Mouse (Mus musculus) small intestine, adult 2 months (tissue): ENCODE data around the gene Nfkbid. TPM values are rescaled to one million over a fixed set of nuclear protein-coding genes. Genes with fewer than 3 reads are reported as not detected.
A peak's percentile ranks its signal among the peaks of the same experiment; 100 is the strongest.

ENCODE experiments used
- H3K27ac ChIP-seq: fragments of 200-500 bp; 2 replicates; pipeline ENCODE4 v1.5.1; 2012; ENCODE audit warnings: low read depth, low read length, control low read depth, inconsistent platforms; ENCODE audit not compliant: insufficient read depth
- H3K27me3 ChIP-seq: fragments of 200-500 bp; 2 replicates; pipeline ENCODE4 v1.6.1; 2012; ENCODE audit warnings: mild to moderate bottlenecking, moderate library complexity, low read length, inconsistent platforms; ENCODE audit not compliant: control insufficient read depth, insufficient read depth
- H3K36me3 ChIP-seq: fragments of 200-500 bp; 2 replicates; pipeline ENCODE4 v1.6.1; 2012; ENCODE audit warnings: mild to moderate bottlenecking, low read length, control low read depth, inconsistent platforms; ENCODE audit not compliant: control insufficient read depth, insufficient read depth
- H3K4me1 ChIP-seq: fragments of 200-500 bp; 2 replicates; pipeline ENCODE4 v1.6.1; 2012; ENCODE audit warnings: low read length, inconsistent platforms, mixed read lengths; ENCODE audit not compliant: control insufficient read depth, insufficient read depth, insufficient read length
- H3K4me3 ChIP-seq: fragments of 200-500 bp; 2 replicates; pipeline ENCODE4 v1.5.1; 2012; ENCODE audit warnings: low read depth, mild to moderate bottlenecking, control low read depth, inconsistent platforms, low read length, moderate library complexity
- CTCF ChIP-seq: fragments of 200-500 bp; IDR thresholded peaks from 2 replicates; pipeline ENCODE4 v1.5.1; 2012; ENCODE audit warnings: low read depth, mild to moderate bottlenecking, control low read depth, inconsistent platforms, low read length, moderate library complexity, mixed read lengths; ENCODE audit not compliant: insufficient replicate concordance, insufficient read length; ENCODE audit errors: extremely low read depth
- POLR2A ChIP-seq: fragments of 200-500 bp; IDR thresholded peaks from 2 replicates; pipeline ENCODE4 v1.6.1; 2012; ENCODE audit warnings: low read depth, mild to moderate bottlenecking, control low read depth, inconsistent platforms, low read length, moderate library complexity
- WGBS: fragments of 180-500 bp; shearing (Covaris S2); methylation state at CpG from one replicate; pipeline ENCODE4 v1.1.7; 2018; 5-methylcytosine and 5-hydroxymethylcytosine counted together
- polyA plus RNA-seq: library from polyadenylated mRNA; depleted of rRNA; stranded (reverse); fragments of >200 nt; gene quantifications from 2 replicates; pipeline ENCODE4 v1.2.3, GENCODE M21; 2012

The Nfkbid gene
- polyA plus RNA-seq, 1 experiment: 9.2 TPM

- Histone ChIP-seq H3K36me3 (peaks cover 39% of the 10 kb centered on the region), H3K4me3 (no peak overlapping the region), H3K27me3 (no peaks in the 10 kb centered on the region), H3K4me1 (no peaks in the 10 kb centered on the region), H3K27ac (no peak overlapping the region)
- TF ChIP-seq POLR2A (no peak), CTCF (no peak)
Measured at GRCm38 (mm10) chr7:30429327-30429726, 7.8 kb downstream of the Nfkbid start.

DNA sequence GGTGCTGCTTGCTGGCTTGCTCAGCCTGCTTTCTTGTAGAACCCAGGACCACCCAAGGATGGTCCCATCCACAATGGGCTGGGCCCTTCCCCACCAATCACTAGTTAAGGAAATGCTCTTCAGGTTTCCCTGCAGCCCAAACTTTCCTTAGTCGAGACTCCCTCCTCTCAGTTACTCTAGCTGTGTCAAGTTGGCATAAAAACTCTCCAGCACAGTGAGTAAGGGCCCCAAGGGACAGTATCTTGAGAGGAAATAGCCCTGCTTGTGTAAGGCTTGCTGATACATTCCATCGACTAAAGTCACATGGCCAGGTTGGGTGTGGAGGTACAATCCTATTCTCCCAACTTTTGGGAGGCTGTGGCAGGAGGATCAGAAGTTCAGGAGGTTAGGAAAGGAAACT, 8.7 kb downstream of the Nfkbid start:
- Histone ChIP-seq H3K36me3 (peaks cover 33% of the 10 kb centered on the region), H3K27ac (no peak overlapping the region), H3K4me3 (no peak overlapping the region), H3K4me1 (no peaks in the 10 kb centered on the region), H3K27me3 (no peaks in the 10 kb centered on the region)
- WGBS: 25% methylated on average over 2 of the region's 2 CpGs
- TF ChIP-seq CTCF (no peak), POLR2A (no peak)

- H3K36me3 ChIP-seq: peaks cover 25% of the 10 kb centered on the region
- WGBS: 8% methylated on average over 3 of the region's 3 CpGs
- no peaks in the 10 kb centered on the region for H3K27me3 ChIP-seq
- H3K4me3 ChIP-seq: no peak overlapping the region
- no peaks in the 10 kb centered on the region for H3K4me1 ChIP-seq
- no peak overlapping the region for H3K27ac ChIP-seq
- TF ChIP-seq POLR2A: no peak
- TF ChIP-seq CTCF: peak; percentile 37; the same call in 1 of the 2 replicates
Measured at GRCm38 (mm10) chr7:30431793-30432192, 10.3 kb downstream of the Nfkbid start.

DNA sequence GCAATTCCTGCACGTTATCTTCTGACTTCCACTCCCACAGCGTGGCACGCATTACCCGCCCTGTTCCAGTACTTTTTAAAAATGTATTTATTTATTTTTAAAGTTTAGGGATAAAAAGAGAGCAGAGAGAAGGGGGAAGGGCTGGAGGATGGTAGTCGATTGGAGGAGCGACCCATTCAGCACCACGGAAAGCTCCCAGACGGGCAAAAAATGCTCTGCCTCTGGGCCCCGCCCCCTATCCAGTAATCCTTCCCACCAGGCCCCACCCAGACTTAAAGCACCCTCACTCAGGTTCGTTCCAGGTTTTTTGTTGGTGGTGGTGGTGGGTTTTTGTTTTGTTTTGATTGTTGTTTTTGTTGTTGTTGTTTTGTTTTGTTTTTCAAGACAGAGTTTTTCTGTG, 12.7 kb downstream of the Nfkbid start:
- TF ChIP-seq CTCF (no peak), POLR2A (no peak)
- WGBS: 1% methylated on average over 10 of the region's 10 CpGs
- H3K4me3 ChIP-seq: no peak overlapping the region
- H3K4me1 ChIP-seq: no peaks in the 10 kb centered on the region
- no peak overlapping the region for H3K27ac ChIP-seq
- H3K36me3 ChIP-seq: peaks cover 4% of the 10 kb centered on the region; the same call in 1 of the 2 replicates
- H3K27me3 ChIP-seq: no peaks in the 10 kb centered on the region

GRCm38 (mm10) chr7:30434701-30435100, 13.2 kb downstream of the Nfkbid start:
- H3K4me3 ChIP-seq: no peak overlapping the region
- peaks cover 4% of the 10 kb centered on the region; the same call in 1 of the 2 replicates for H3K36me3 ChIP-seq
- TF ChIP-seq POLR2A (no peak), CTCF (no peak)
- no peaks in the 10 kb centered on the region for H3K27me3 ChIP-seq
- H3K27ac ChIP-seq: no peak overlapping the region
- WGBS: 62% methylated on average over 10 of the region's 10 CpGs
- H3K4me1 ChIP-seq: no peaks in the 10 kb centered on the region

DNA sequence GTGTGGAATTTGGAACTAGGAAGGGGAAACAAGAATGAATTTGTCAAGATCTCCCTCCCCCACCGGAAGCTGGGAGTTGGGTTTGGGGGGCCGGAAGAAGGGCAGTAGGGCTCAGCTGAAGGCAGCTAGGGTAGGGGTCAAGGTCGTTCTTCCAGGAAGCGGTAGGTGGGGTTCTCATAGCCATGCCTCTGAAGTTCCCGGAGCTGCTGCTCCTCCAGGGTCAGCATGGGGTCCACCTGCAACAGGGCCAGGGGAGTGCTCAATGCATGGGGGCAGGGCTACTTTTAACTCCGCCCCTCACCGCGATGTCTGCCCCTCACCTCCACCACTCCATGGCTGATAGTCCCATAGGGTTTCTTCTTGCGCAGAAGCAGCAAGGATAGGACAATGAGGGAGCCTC, 13.6 kb downstream of the Nfkbid start:
- Histone ChIP-seq H3K27ac (no peak overlapping the region), H3K4me3 (no peak overlapping the region), H3K4me1 (no peaks in the 10 kb centered on the region), H3K36me3 (peaks cover 4% of the 10 kb centered on the region; the same call in 1 of the 2 replicates), H3K27me3 (no peaks in the 10 kb centered on the region)
- TF ChIP-seq CTCF (no peak), POLR2A (no peak)
- 55% methylated on average over 9 of the region's 9 CpGs for WGBS

DNA sequence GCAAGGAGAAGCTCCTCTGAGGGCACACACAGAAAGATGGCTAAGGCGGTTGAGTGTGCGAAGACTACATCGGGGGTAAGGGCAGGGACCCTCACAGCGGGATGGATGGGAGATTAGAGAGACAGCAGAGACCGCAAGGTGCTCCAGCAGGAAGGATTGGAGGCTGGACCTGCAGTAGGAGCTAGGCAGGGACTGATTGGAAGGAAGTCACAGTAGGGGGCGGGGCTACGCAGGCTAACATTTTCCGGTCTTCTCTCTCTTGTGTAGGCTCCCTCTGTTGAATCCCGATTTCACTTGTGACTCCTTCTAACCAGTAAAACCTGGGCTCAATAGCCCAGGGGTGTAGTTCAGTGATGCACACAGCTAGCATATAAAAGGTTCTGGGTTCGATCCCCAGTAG, 15.3 kb downstream of the Nfkbid start:
- Histone ChIP-seq H3K27ac (no peak overlapping the region), H3K36me3 (peaks cover 4% of the 10 kb centered on the region; the same call in 1 of the 2 replicates), H3K4me1 (no peaks in the 10 kb centered on the region), H3K27me3 (no peaks in the 10 kb centered on the region), H3K4me3 (no peak overlapping the region)
- WGBS: 32% methylated on average over 10 of the region's 10 CpGs
- TF ChIP-seq POLR2A (no peak), CTCF (no peak)
